Mouse (Mus musculus): ENCODE measurements around the gene Serpina3f. TPM values are rescaled to one million over a fixed set of nuclear protein-coding genes. Genes with fewer than 3 reads are reported as not detected.

The Serpina3f gene
- polyA plus RNA-seq, 1 experiment from 2014 or later: 0.17 TPM

DNA sequence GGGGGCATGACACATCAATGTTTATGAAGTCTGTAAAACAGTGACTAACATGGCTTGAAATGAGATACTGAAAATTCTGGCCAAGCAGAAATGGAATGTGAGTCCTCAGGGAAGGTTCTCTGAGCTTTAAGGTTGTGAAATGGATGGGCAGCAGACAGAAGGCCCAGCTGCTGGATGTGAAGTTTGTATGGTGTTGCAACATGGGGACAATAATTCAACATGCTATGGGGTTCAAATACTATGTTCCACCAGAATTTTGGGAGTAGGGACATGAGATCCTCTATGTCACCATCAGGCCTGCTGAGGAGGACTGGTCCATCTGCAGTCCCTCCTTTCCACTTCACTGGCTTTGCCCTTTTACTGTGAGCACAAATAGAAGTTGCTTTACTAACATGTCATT is 29.0 kb downstream of the Serpina3f start:
- Histone ChIP-seq H3K9me3 (ENCODE audit: control insufficient read depth, low read length) (no peaks in the 10 kb centered on the region), H3K4me3 (ENCODE audit: low read depth, low read length) (no peak overlapping the region), H3K27me3 (ENCODE audit: control insufficient read depth, insufficient read depth, low read length) (no peaks in the 10 kb centered on the region), H3K27ac (replicated peaks) (no peak overlapping the region), H3K4me2 (replicated peaks; ENCODE audit: low read depth) (no peak overlapping the region), H3K4me1 (replicated peaks; ENCODE audit: control insufficient read depth, insufficient read depth) (no peaks in the 10 kb centered on the region), H3K9ac (ENCODE audit: low read length) (no peak overlapping the region), H3K36me3 (ENCODE audit: control insufficient read depth, insufficient read depth, low read length) (no peaks in the 10 kb centered on the region)
- DNase-seq (ENCODE audit: low spot score) (no peak), ATAC-seq (ENCODE audit: low FRiP score, low TSS enrichment) (no peak)
- TF ChIP-seq CTCF (IDR thresholded peaks at IDR 0.05; ENCODE audit: low read depth): no peak
- TF ChIP-seq EP300 (optimal IDR thresholded peaks at IDR 0.05): no peak

DNA sequence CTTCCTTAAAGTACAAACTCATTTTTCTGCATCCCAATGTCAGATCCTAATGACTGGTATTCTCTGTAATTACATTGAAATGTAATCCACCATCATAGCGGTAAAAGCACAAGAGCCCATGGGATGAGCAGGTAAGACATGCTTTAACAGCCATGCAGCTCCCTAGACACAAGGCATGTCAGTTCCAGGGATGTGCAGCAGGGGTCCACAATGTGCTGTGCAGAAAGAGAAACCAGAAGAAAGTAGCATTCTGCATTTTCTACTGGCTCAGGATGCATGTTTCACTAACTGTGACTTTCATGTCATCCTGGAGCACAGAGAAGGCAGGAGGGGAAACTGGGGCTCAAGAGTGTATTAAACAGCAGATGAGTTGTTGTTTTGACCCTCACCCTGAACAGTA is 30.7 kb downstream of the Serpina3f start:
- ATAC-seq (ENCODE audit: low FRiP score, low TSS enrichment) (no peak), DNase-seq (ENCODE audit: low spot score) (no peak)
- no peaks in the 10 kb centered on the region for H3K4me1 ChIP-seq (replicated peaks; ENCODE audit: control insufficient read depth, insufficient read depth)
- H3K9me3 ChIP-seq (ENCODE audit: control insufficient read depth, low read length): no peaks in the 10 kb centered on the region
- no peak overlapping the region for H3K4me2 ChIP-seq (replicated peaks; ENCODE audit: low read depth)
- H3K36me3 ChIP-seq (ENCODE audit: control insufficient read depth, insufficient read depth, low read length): no peaks in the 10 kb centered on the region
- no peak overlapping the region for H3K9ac ChIP-seq (ENCODE audit: low read length)
- 79% methylated on average over 1 of the region's 1 CpGs for WGBS
- peak; percentile 70 for TF ChIP-seq CTCF (IDR thresholded peaks at IDR 0.05; ENCODE audit: low read depth)
- TF ChIP-seq EP300 (optimal IDR thresholded peaks at IDR 0.05): no peak
- no peaks in the 10 kb centered on the region for H3K27me3 ChIP-seq (ENCODE audit: control insufficient read depth, insufficient read depth, low read length)
- H3K4me3 ChIP-seq (ENCODE audit: low read depth, low read length): no peak overlapping the region
- no peak overlapping the region for H3K27ac ChIP-seq (replicated peaks)

DNA sequence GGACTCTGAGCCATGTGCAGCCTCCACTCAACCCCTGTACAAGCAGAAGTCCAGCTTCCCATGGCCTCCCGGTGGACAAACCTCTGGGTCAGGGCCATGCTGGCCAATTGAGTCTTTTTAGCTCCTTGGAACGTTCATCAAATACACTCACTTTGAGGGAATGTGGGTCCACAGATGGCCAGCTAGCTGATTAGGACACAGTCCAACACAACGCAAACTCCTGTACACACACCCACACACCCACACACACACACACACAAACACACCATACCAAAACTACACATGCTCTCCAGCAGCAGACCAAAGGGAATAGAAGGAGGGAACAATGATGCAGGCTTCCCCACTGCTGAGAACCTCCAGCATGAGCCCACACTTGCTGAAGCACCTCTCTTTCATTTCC is 31.3 kb downstream of the Serpina3f start:
- WGBS: 50% methylated on average over 3 of the region's 3 CpGs
- DNase-seq (ENCODE audit: low spot score) (no peak), ATAC-seq (ENCODE audit: low FRiP score, low TSS enrichment) (no peak)
- TF ChIP-seq CTCF (IDR thresholded peaks at IDR 0.05; ENCODE audit: low read depth) (no peak), EP300 (optimal IDR thresholded peaks at IDR 0.05) (no peak)
- Histone ChIP-seq H3K27ac (replicated peaks) (no peak overlapping the region), H3K4me1 (replicated peaks; ENCODE audit: control insufficient read depth, insufficient read depth) (no peaks in the 10 kb centered on the region), H3K9ac (ENCODE audit: low read length) (no peak overlapping the region), H3K4me2 (replicated peaks; ENCODE audit: low read depth) (no peak overlapping the region), H3K36me3 (ENCODE audit: control insufficient read depth, insufficient read depth, low read length) (no peaks in the 10 kb centered on the region), H3K9me3 (ENCODE audit: control insufficient read depth, low read length) (no peaks in the 10 kb centered on the region), H3K27me3 (ENCODE audit: control insufficient read depth, insufficient read depth, low read length) (no peaks in the 10 kb centered on the region), H3K4me3 (ENCODE audit: low read depth, low read length) (no peak overlapping the region)

DNA sequence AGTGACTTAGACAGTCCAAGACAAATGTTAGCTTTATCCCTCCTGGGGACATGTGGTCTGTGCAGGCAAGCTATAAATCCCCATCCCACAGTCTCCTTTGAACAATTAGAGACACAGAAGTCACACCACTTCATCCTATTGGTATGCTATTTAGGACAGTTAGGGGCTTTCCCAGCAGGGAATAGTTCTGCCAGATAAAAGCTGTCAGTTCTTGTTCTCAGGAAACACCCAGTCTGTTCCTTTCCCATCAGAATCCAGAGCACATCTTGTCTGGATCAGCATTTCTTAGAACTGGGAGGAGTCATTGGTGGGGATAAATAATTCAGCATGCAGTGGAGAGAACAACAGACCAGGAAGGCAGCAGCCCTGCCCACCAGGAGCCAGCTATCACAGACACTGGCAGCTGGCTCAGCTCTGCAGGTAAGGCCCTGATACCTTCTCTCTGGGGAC is 33.2 kb downstream of the Serpina3f start:
- Histone ChIP-seq H3K9me3 (ENCODE audit: control insufficient read depth, low read length) (no peaks in the 10 kb centered on the region), H3K4me2 (replicated peaks; ENCODE audit: low read depth) (no peak overlapping the region), H3K9ac (ENCODE audit: low read length) (no peak overlapping the region), H3K4me3 (ENCODE audit: low read depth, low read length) (no peak overlapping the region), H3K36me3 (ENCODE audit: control insufficient read depth, insufficient read depth, low read length) (no peaks in the 10 kb centered on the region), H3K4me1 (replicated peaks; ENCODE audit: control insufficient read depth, insufficient read depth) (no peaks in the 10 kb centered on the region), H3K27ac (replicated peaks) (no peak overlapping the region), H3K27me3 (ENCODE audit: control insufficient read depth, insufficient read depth, low read length) (no peaks in the 10 kb centered on the region)
- ATAC-seq (ENCODE audit: low FRiP score, low TSS enrichment) (no peak), DNase-seq (ENCODE audit: low spot score) (no peak)
- no peak for TF ChIP-seq CTCF (IDR thresholded peaks at IDR 0.05; ENCODE audit: low read depth)
- TF ChIP-seq EP300 (optimal IDR thresholded peaks at IDR 0.05): no peak

DNA sequence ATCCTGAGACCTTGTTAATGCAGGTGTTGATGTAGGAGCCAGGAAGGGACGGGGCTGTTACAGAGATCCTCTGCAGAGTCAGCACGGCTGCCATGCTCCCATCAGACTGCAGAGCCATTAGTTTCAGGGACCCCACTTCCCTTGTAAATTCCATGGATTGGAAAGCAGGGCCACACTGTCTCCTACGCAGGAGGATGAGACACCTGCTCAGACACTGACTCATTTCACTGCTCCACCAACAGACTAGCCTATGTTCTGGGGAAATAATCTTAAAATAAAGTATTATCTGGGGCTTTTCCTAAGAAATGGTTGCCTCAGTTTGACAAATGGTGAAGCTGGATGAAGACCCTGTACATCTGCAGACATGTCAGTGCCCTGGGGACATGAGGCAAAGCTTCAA is 33.9 kb downstream of the Serpina3f start:
- H3K4me2 ChIP-seq (replicated peaks; ENCODE audit: low read depth): no peak overlapping the region
- no peak overlapping the region for H3K27ac ChIP-seq (replicated peaks)
- no peaks in the 10 kb centered on the region for H3K36me3 ChIP-seq (ENCODE audit: control insufficient read depth, insufficient read depth, low read length)
- TF ChIP-seq EP300 (optimal IDR thresholded peaks at IDR 0.05): no peak
- TF ChIP-seq CTCF (IDR thresholded peaks at IDR 0.05; ENCODE audit: low read depth): no peak
- no peaks in the 10 kb centered on the region for H3K9me3 ChIP-seq (ENCODE audit: control insufficient read depth, low read length)
- DNase-seq (ENCODE audit: low spot score): no peak
- 55% methylated on average over 3 of the region's 3 CpGs for WGBS
- no peak overlapping the region for H3K4me3 ChIP-seq (ENCODE audit: low read depth, low read length)
- no peaks in the 10 kb centered on the region for H3K27me3 ChIP-seq (ENCODE audit: control insufficient read depth, insufficient read depth, low read length)
- H3K4me1 ChIP-seq (replicated peaks; ENCODE audit: control insufficient read depth, insufficient read depth): no peaks in the 10 kb centered on the region
- no peak for ATAC-seq (ENCODE audit: low FRiP score, low TSS enrichment)
- H3K9ac ChIP-seq (ENCODE audit: low read length): no peak overlapping the region

DNA sequence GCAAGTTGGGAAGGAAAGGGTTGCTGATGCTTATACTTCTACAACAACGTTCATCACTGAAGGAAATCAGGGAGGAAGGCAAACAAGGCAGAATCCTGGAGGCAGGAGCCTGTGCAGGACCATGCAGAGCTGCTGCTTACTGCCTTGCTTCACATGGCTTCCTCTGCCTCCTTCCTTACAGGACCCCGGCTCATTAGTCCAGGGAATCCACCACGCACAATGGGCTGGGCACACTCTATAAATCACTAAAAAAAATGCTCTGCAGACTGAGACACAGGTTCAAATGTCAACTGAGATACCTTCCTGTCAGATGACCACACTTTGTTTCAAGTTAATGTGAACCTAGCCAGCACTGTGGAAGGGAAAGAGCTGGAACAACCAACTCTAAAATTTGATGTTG is 46.7 kb downstream of the Serpina3f start:
- no peak overlapping the region for H3K9ac ChIP-seq (ENCODE audit: low read length)
- no peak for DNase-seq (ENCODE audit: low spot score)
- no peak for TF ChIP-seq EP300 (optimal IDR thresholded peaks at IDR 0.05)
- TF ChIP-seq CTCF (IDR thresholded peaks at IDR 0.05; ENCODE audit: low read depth): no peak
- no peaks in the 10 kb centered on the region for H3K9me3 ChIP-seq (ENCODE audit: control insufficient read depth, low read length)
- H3K27me3 ChIP-seq (ENCODE audit: control insufficient read depth, insufficient read depth, low read length): no peaks in the 10 kb centered on the region
- H3K4me1 ChIP-seq (replicated peaks; ENCODE audit: control insufficient read depth, insufficient read depth): no peaks in the 10 kb centered on the region
- no peak for ATAC-seq (ENCODE audit: low FRiP score, low TSS enrichment)
- 38% methylated on average over 3 of the region's 3 CpGs for WGBS
- no peak overlapping the region for H3K27ac ChIP-seq (replicated peaks)
- no peak overlapping the region for H3K4me2 ChIP-seq (replicated peaks; ENCODE audit: low read depth)
- no peak overlapping the region for H3K4me3 ChIP-seq (ENCODE audit: low read depth, low read length)
- H3K36me3 ChIP-seq (ENCODE audit: control insufficient read depth, insufficient read depth, low read length): no peaks in the 10 kb centered on the region
